Mouse (Mus musculus) heart, postnatal 10 days (tissue): Measurements from ENCODE around the gene Sema4g. TPM values are rescaled to one million over a fixed set of nuclear protein-coding genes. Genes with fewer than 3 reads are reported as not detected.

Experiments used
- DNase-seq, 2 experiments: peaks; one replicate each; pipeline ENCODE4 v3.0.0; 2021
- intact Hi-C: fragments of 180-260 bp; cut with DNase I; formaldehyde crosslinking; loops from one replicate; pipeline ENCODE4 v1.15.1; 2025
- total RNA-seq, 2 experiments: library from RNA; stranded (reverse); gene quantifications; 2 replicates each; pipeline ENCODE4 v1.2.3; 2021

Gene Sema4g
- total RNA-seq, result 1 to 10 TPM; 1.1 TPM

- peak; percentile 25 to 50 for DNase-seq
- intact Hi-C loops, result no loop called here
These were observed at the start of gene Sema4g for GRCm38 (mm10) chr19:44988831-44989566. Gene Sema4g, plus strand, starts transcription at chr19:44989101.

GRCm38 (mm10) chr19:44959633-44960032 is 29.3 kb upstream of the Sema4g start:
- no peak for DNase-seq
- intact Hi-C loops, result no loop called here

GRCm38 (mm10) chr19:44965978-44966377 is 22.9 kb upstream of the Sema4g start:
- intact Hi-C loops, result no loop called here
- no peak for DNase-seq

- intact Hi-C loops, result no loop called here
- DNase-seq, result no peak
These were observed 20.6 kb upstream of the Sema4g start for GRCm38 (mm10) chr19:44968329-44968728.

- intact Hi-C loops, result no loop called here
- no peak for DNase-seq
These were observed 12.3 kb upstream of the Sema4g start for GRCm38 (mm10) chr19:44976636-44977035.

GRCm38 (mm10) chr19:44977148-44977547 is 11.8 kb upstream of the Sema4g start:
- intact Hi-C loops, result no loop called here
- no peak for DNase-seq

GRCm38 (mm10) chr19:44980787-44981186 is 8.1 kb upstream of the Sema4g start:
- intact Hi-C loops, result no loop called here

GRCm38 (mm10) chr19:44982477-44983115 is 6.3 kb upstream of the Sema4g start:
- DNase-seq, result peak in 1 of 2 experiments; percentile 9
- intact Hi-C loops, result no loop called here

More at GRCm38 (mm10) chr19:44980787-44981186, 8.1 kb upstream of the Sema4g start:
- no peak for DNase-seq

GRCm38 (mm10) chr19:44983366-44983765 is 5.5 kb upstream of the Sema4g start:
- intact Hi-C loops, result no loop called here
- no peak for DNase-seq

GRCm38 (mm10) chr19:44984420-44984819 is 4.5 kb upstream of the Sema4g start:
- no peak for DNase-seq
- intact Hi-C loops, result no loop called here

- no peak for DNase-seq
- intact Hi-C loops, result no loop called here
These were observed 3.5 kb upstream of the Sema4g start for GRCm38 (mm10) chr19:44985159-44985988.

GRCm38 (mm10) chr19:44987004-44987403 is 1.9 kb upstream of the Sema4g start:
- intact Hi-C loops, result no loop called here
- DNase-seq, result no peak

- no peak for DNase-seq
- intact Hi-C loops, result no loop called here
These were observed 1.1 kb upstream of the Sema4g start for GRCm38 (mm10) chr19:44987851-44988250.

GRCm38 (mm10) chr19:44988321-44988720 is 580 bp upstream of the Sema4g start:
- intact Hi-C loops, result no loop called here
- DNase-seq, result no peak

GRCm38 (mm10) chr19:44989567-44990495 is 930 bp downstream of the Sema4g start:
- intact Hi-C loops, result no loop called here
- no peak for DNase-seq

- DNase-seq, result no peak
- intact Hi-C loops, result no loop called here
These were observed 2.1 kb downstream of the Sema4g start for GRCm38 (mm10) chr19:44991031-44991430.

- DNase-seq, result no peak
- intact Hi-C loops, result no loop called here
These were observed 3.3 kb downstream of the Sema4g start for GRCm38 (mm10) chr19:44992246-44992645.

GRCm38 (mm10) chr19:44992712-44993111 is 3.8 kb downstream of the Sema4g start:
- no peak for DNase-seq
- intact Hi-C loops, result no loop called here

GRCm38 (mm10) chr19:44997786-44998185 is 8.9 kb downstream of the Sema4g start:
- no peak for DNase-seq
- intact Hi-C loops, result no loop called here

GRCm38 (mm10) chr19:44999647-45000046 is 10.7 kb downstream of the Sema4g start:
- DNase-seq, result no peak
- intact Hi-C loops, result no loop called here
